Mouse (Mus musculus): Measurements from ENCODE around the gene Tomm70a.

DNA sequence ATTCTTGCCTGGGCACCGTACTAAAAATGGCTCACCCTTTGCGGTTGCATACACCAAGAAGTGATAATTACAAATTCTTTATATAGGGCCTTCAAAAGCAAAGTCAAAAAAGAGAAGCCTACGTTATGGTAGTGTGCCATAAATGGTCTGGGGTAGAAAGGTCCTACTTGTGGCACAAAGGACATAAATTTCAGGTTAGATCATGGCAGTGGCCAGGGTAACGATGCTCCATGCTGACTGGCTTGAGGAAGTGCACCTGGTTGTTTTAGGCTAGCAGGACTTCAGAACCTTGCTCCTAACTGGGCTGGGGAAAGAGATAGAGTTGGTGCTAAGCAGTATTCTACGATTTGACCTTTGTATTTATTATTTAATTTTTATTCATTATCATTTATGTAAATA, 46.0 kb downstream of the Tomm70a start:
- no peak for TF ChIP-seq POLR2A (IDR thresholded peaks at IDR 0.05; ENCODE audit: borderline replicate concordance, extremely low read depth, low read depth, low read length)
- no peak for TF ChIP-seq CTCF (IDR thresholded peaks at IDR 0.05; ENCODE audit: insufficient read depth, low read length)

Data from lung, adult 2 months (tissue).